Mouse (Mus musculus) lung, postnatal 14 days (tissue): ENCODE measurements around the gene Frmd4b.

Experiments
- DNase-seq: peaks from one replicate; pipeline ENCODE4 v3.0.0; 2021

Gene Frmd4b

GRCm38 (mm10) chr6:97617266-97617743 lies at the start of gene Frmd4b:
Gene Frmd4b (minus strand): TSS chr6:97617541.
- peak; percentile 72 for DNase-seq

DNA sequence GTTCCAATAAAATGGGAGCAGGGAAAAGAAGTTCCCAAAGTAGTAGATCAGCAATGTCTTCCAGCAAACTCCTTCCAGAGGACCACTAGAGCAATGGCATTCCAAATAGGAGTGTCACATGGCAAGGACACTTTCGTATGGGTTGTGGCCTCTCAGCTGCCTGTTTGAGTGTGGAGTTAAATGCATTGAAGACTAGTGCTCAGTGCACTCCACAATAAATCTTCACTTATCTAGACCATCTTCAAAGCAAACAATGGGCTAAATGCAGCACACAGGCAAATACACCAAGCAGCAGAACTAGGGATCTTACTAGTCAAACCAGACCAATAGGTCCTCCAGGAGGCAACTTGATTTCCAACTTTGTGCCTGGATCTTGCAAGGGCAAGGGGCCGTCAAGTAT lies 49.1 kb upstream of the Frmd4b start:
- DNase-seq: no peak

GRCm38 (mm10) chr6:97658921-97659320 lies 41.6 kb upstream of the Frmd4b start:
- no peak for DNase-seq

DNA sequence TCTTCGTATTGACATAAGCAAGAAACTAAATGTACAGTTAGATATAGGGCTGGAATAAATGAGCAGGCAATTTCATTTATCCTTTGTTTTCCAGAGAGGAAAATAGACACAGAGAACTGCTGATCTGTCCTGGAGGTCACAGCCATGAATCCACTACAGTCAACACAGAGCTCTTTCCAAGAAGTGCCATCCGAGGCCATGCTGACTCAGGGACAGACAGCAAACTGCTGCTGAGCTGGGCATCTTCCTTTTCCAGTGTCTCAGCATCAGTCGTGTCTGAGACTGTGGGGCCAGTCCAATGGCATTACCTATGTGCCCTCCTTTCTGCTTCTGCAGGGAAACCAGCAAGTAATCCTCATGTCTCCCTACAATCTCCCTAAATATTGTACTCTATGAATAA lies 38.6 kb upstream of the Frmd4b start:
- DNase-seq: no peak

- DNase-seq: no peak
Measured at GRCm38 (mm10) chr6:97647501-97647900, 30.2 kb upstream of the Frmd4b start.

DNA sequence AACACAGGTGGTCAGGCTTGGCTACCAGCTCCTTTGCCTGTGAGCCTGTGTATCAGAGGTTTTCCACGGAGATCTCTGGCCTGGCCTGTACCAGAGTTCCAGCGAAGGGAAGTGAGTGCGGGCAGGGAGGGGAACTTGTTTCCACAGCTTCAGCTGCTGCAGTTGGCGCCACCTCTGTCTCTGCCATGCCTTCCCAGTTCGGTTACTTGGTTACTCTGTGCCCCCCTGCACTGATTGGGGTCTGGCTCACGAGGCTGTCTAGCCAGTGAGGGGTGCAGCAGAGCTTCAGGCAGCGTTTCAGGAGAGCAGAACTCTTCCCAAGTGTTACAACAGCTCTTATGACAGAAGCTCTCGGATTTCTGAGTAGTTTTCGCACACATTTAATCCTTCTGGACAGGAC lies 6.0 kb upstream of the Frmd4b start:
- no peak for DNase-seq

GRCm38 (mm10) chr6:97622236-97622635 lies 4.9 kb upstream of the Frmd4b start:
- DNase-seq: no peak

DNA sequence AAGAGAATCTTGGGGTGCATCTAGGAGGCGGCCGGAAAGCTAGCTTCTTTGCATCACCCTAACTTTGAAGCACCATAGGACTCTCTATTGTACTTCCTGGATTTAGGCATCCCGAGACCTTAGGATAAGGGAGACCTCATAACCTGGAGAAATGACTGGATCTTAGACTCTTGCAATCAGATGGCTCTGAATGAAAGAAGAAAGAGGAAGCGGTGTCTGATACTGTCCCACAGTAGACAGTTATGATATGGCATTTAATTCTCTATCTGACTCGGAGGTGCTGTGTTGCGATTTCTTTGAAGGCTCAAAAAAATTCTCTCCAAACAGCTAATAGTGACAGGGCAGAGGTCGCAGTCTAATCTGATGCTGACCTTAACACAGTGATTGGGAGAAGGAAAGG lies 433 bp upstream of the Frmd4b start:
- no peak for DNase-seq

DNA sequence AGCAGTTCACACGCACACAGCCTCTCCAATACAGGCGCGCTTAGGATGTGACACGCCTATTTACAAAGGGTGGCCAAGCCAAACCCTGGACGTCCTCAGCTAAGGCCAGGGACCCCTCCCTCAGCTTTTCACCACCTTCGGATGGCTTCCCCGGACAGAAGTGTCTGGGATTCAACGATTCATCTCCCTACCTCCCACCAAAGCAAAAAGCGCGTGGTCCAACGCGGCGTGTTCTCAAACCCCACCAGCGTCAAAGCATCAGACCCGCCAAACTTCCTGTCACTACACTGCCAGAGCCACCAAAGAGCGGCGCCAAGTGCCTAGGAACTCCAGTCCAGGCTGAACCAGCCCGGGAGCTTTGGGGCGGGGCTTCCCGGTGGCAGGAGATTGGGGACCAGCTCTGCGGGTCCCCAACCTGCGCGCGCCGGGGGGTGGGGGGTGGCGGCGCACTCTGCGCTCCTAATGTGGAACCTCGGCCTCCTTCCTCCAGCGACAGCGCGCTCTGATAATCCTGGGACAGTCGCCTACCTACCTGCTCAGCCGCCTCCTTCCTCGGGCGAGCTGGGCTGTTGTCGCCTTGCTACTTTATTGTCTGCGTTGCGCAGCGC lies 579 bp downstream of the Frmd4b start:
- peak; percentile 66 for DNase-seq

GRCm38 (mm10) chr6:97615901-97616461 lies 1.4 kb downstream of the Frmd4b start:
- no peak for DNase-seq

- DNase-seq: no peak
Measured at GRCm38 (mm10) chr6:97614179-97614578, 3.2 kb downstream of the Frmd4b start.

GRCm38 (mm10) chr6:97612861-97613260 lies 4.5 kb downstream of the Frmd4b start:
- no peak for DNase-seq

DNA sequence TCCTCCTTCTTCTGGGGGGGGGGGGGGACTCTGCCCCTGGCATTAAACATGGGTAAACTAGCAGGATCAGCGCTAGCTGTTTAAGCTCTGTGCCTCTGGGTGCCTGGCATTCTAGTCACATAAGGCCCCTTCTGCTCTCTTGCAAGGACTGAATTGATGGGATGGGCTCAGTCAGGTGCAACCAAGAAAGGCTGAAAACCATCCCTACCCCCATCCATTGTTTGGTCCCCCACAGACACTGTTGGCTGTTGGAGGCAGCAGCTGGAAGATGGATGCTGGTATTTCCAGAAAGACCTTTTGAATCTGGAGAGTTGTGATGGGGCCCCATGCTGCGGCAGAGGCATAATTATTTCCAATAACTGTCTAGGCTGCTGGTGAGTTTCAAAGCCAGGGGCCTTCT lies 7.3 kb downstream of the Frmd4b start:
- no peak for DNase-seq

DNA sequence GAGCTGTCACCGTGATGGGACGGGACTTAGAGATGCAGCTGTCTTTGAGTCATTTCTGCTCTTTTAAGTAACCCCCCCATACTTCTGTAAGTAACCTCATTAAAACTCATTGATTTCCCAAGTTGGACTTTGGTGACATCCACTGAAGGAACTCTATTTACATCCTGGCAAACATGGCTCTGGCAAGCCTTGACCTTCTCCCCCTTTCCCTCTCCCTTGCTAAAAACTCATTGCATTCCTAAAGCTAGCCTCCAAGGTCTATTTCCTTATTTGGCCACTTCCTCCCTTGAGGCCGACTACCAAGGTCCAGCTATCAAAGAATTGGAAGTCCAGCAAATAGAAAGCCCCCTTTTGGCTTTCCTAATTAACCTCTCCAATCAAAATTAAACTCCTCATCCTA lies 9.7 kb downstream of the Frmd4b start:
- no peak for DNase-seq

DNA sequence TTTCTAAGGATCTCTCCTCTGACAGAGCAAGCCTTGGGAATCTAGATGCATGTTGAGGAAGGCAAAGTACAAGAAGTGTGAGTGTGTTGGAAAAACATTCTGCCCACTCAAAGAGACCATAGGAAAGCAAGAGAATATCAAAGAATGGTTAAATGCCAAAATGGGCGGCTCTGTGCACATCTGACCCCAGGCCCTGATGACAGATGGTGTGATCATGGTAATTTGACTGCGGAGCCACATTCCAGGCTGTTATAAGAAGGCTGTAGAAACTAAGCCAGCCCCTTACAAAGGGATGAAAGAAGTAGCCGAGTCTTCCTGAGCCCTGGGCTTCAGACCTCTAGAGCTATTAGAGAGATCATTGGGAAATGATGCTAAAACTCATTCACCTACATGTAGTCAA lies 22.1 kb downstream of the Frmd4b start:
- peak; percentile 30 for DNase-seq

GRCm38 (mm10) chr6:97594589-97594988 lies 22.8 kb downstream of the Frmd4b start:
- peak; percentile 78 for DNase-seq

GRCm38 (mm10) chr6:97590230-97590629 lies 27.1 kb downstream of the Frmd4b start:
- no peak for DNase-seq

GRCm38 (mm10) chr6:97589581-97589980 lies 27.8 kb downstream of the Frmd4b start:
- no peak for DNase-seq

GRCm38 (mm10) chr6:97589031-97589430 lies 28.3 kb downstream of the Frmd4b start:
- DNase-seq: no peak

- no peak for DNase-seq
Measured at GRCm38 (mm10) chr6:97586606-97587005, 30.7 kb downstream of the Frmd4b start.

DNA sequence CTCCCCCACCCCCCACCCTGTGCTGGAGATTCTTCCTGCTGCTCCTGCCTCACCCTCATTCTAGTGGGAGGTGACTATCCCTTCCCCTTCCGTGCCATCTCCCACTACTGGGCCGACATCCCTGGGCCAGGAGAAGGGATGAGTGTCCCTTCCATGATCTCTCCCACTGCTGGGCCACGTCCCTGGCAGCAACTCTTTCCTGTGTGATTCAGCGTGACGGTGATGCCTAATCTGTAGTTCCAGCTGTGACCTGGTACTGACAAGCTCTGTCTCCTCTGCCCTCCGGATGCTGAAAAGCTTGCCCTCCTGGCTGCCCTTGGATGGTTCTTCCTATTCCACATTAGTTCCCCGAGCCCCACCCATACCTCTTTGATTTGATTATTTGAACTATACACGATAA lies 31.3 kb downstream of the Frmd4b start:
- DNase-seq: no peak

DNA sequence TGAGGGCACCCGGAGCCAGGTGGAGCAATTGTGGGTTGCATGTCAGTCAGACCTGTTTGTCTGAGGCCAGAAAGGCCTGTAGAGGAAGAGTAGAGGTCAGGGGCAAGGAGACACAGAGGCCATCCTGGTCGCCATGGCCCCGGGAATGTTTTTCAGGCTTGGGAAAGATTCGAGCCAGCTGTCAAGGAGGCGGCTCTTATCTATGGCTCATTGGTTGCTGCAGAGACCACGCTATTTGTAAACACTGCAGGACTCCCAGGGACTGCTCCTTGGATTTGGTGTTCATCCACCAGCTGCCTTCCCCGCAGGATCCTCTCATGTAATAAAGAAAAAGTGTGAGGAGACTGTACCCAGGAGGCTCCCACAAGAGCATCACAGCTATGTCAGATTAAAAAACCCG lies 34.6 kb downstream of the Frmd4b start:
- peak; percentile 31 for DNase-seq

DNA sequence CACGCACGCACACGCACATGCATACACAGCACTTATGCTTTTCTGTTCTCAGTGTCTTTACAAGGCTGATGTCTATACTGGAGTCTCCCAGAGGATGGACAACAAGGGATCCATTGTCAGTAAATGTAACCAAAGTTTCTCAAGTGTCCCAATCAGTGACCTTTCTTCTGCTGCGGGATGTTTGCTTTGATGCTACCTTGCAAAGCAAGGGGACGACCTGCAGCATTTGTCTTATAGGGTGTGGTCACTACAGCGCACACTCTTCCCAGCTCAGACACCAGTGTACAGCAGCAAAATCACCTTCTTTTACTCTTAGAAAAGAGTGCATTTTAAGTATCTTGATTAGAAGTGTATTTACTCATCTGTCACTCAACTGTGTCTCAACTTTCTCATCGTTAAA lies 35.4 kb downstream of the Frmd4b start:
- no peak for DNase-seq

GRCm38 (mm10) chr6:97580479-97581030 lies 36.8 kb downstream of the Frmd4b start:
- no peak for DNase-seq

DNA sequence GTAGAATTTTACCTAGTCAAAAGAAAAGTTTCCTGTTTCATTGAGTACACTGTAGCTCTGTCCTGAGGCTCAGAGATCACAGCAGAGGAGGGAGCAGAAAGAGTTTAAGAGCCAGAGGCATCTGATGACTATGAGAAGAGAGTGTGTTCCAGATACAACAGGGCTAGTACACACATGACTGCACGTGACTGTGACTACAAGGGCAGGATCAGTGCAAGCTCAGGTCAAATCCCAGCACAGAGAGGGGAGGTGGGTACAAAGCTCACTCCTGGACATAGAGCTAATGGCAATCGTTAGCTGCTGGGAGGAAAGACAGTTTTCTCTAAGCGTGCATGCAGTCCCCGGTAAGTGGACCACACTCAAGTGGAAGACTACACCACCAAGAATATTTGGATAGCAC lies 37.6 kb downstream of the Frmd4b start:
- DNase-seq: no peak
